Mouse (Mus musculus): ENCODE results near the gene Gsn. TPM values are rescaled to one million over a fixed set of nuclear protein-coding genes. Genes with fewer than 3 reads are reported as not detected.

Gene Gsn
- total RNA-seq, 1 experiment, result 165 TPM

DNA sequence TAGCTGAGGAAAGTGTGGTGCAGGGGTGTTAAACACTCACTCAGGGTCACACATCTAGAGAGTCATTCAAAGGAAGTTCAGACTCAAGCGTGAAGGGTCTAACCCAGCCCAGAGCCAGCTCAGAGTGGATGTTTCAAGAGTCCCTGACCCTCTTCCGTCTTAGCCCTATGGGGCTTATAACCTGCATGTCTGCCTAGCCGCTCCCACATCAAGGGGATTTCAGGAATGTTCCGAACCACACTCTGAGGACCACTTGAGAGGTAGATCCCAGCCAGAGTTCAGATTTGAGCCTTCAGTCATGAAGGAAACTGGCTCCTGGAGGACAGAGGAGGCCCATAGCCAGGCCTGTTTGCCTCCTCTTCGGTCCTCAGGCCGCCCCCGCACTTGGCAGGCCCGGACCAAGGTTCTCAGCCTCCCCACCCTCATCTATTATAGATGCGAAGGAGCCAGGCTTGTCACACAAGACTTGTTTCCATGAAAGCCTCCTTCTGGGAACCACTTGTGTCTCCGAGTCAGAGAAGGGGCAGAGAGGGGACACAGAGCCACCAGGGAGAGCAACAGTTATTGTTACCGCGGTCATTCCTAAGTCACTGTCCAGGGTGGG lies 30.9 kb downstream of the Gsn start:
- no peak for TF ChIP-seq CHD2 (IDR thresholded peaks at IDR 0.05; ENCODE audit: low read depth, low read length)
- TF ChIP-seq ZC3H11A (IDR thresholded peaks at IDR 0.05; ENCODE audit: borderline replicate concordance, low read depth, low read length), result no peak
- no peak for TF ChIP-seq ZNF384 (IDR thresholded peaks at IDR 0.05; ENCODE audit: low read depth, low read length)
- TF ChIP-seq HCFC1 (IDR thresholded peaks at IDR 0.05; ENCODE audit: borderline replicate concordance, insufficient read depth, low read length), result no peak
- no peak for TF ChIP-seq MAFK (IDR thresholded peaks at IDR 0.05; ENCODE audit: insufficient read depth, low read depth, low read length)
- Histone ChIP-seq H3K9me3 (ENCODE audit: control insufficient read depth, insufficient read depth, low read depth, low read length) (no peaks in the 10 kb centered on the region), H3K36me3 (ENCODE audit: control insufficient read depth, insufficient read depth, low read length, poor library complexity, severe bottlenecking) (no peaks in the 10 kb centered on the region), H3K9ac (ENCODE audit: insufficient read depth, low read depth, low read length, poor library complexity, severe bottlenecking) (no peak overlapping the region), H3K4me1 (ENCODE audit: control insufficient read depth in 2 of 2, insufficient read depth in 2 of 2, low read length in 2 of 2, poor library complexity in 1 of 2) (no peaks in the 10 kb centered on the region), H3K4me3 (ENCODE audit: insufficient read depth in 1 of 2, low read depth in 1 of 2, low read length in 2 of 2, poor library complexity in 1 of 2, severe bottlenecking in 1 of 2) (no peak overlapping the region), H3K27ac (ENCODE audit: insufficient read depth, low read depth, low read length, poor library complexity, severe bottlenecking) (no peak overlapping the region)
- no peak for DNase-seq (ENCODE audit: low read depth, low spot score)
- in situ Hi-C loops (cut with MboI; ENCODE audit: low sequenced_read_pairs in 2 of 2, unreplicated experiment in 2 of 2), result no loop called here

DNA sequence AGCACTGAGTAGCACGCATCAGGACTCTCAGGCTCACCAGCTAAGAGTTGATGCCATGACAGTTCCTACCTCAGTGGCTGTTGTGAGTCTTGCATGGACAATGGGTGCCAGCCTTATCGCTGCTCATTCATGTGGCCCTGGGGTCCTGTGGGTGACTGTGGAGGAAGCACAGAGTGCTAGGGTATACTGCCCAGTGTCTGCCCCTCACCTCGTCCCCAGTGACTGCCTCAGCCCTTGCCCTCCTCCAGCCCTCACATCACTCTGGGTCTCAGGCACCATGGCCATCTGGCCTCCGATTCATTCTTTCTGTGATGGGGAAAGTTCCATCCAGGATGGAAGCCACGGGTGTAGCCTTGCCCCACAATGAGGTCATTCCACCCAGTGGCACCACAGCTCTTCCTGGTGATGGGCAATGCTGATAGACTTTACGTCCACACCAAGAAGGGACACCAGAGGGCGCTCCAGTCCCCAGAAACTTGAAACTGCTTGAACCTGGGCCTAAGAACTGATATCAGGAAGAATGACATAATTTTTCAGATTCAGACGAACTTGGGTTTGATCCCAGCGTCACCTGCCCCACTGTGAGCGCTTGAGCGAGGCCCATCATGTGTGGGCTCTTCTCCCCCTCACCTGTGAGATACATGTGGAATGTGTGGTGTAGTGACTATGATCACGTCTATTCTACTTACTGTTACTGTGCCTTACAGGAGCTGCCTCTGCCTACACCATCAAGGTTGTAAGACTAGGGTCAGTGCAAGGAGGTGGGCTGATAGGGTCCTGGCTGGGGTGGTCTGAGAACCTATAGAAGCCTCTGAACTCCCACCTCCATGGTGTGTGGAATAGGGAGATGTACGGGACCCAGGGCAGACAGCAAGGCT lies 32.8 kb downstream of the Gsn start:
- Histone ChIP-seq H3K4me3 (ENCODE audit: insufficient read depth in 1 of 2, low read depth in 1 of 2, low read length in 2 of 2, poor library complexity in 1 of 2, severe bottlenecking in 1 of 2) (no peak overlapping the region), H3K9me3 (ENCODE audit: control insufficient read depth, insufficient read depth, low read depth, low read length) (no peaks in the 10 kb centered on the region), H3K27ac (ENCODE audit: insufficient read depth, low read depth, low read length, poor library complexity, severe bottlenecking) (no peak overlapping the region), H3K4me1 (ENCODE audit: control insufficient read depth in 2 of 2, insufficient read depth in 2 of 2, low read length in 2 of 2, poor library complexity in 1 of 2) (0 out of 4 replicates have a peak, but pooled peaks cover 0 to 2% of the 10 kb centered on the region in 2 experiments), H3K36me3 (ENCODE audit: control insufficient read depth, insufficient read depth, low read length, poor library complexity, severe bottlenecking) (no peaks in the 10 kb centered on the region), H3K9ac (ENCODE audit: insufficient read depth, low read depth, low read length, poor library complexity, severe bottlenecking) (no peak overlapping the region)
- in situ Hi-C loops (cut with MboI; ENCODE audit: low sequenced_read_pairs in 2 of 2, unreplicated experiment in 2 of 2), result no loop called here
- DNase-seq (ENCODE audit: low read depth, low spot score), result peak; percentile 65
- peak; percentile 82 for TF ChIP-seq ZC3H11A (IDR thresholded peaks at IDR 0.05; ENCODE audit: borderline replicate concordance, low read depth, low read length)
- no peak for TF ChIP-seq CHD2 (IDR thresholded peaks at IDR 0.05; ENCODE audit: low read depth, low read length)

DNA sequence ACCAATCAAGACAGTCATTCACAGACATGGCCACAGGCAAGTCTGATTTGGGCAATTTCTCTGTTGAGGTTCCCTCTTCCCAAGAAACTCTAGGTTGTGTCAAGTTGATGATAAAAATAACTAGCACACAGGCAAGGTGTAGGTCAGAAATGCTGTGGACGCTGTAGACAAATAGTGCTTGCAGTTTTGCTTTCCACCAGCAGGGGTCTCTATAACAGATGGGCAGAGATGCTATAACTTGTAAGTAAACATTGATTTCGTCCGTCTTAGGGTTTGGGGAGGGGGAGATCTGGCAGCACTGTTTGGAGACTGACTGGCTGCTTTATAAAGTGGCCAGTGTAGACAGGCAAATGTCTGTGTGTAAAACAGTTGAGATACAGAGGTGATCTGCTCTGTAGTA lies 35.7 kb downstream of the Gsn start:
- in situ Hi-C loops (cut with MboI; ENCODE audit: low sequenced_read_pairs in 2 of 2, unreplicated experiment in 2 of 2), result loop anchor here in 1 of 2 experiments (5.0 kb wide), 1 partner anchor 80 kb away; no protein-coding TSS in a partner anchor
- TF ChIP-seq CHD2 (IDR thresholded peaks at IDR 0.05; ENCODE audit: low read depth, low read length) (no peak), HCFC1 (IDR thresholded peaks at IDR 0.05; ENCODE audit: borderline replicate concordance, insufficient read depth, low read length) (no peak), ZNF384 (IDR thresholded peaks at IDR 0.05; ENCODE audit: low read depth, low read length) (no peak), ZC3H11A (IDR thresholded peaks at IDR 0.05; ENCODE audit: borderline replicate concordance, low read depth, low read length) (no peak), MAFK (IDR thresholded peaks at IDR 0.05; ENCODE audit: insufficient read depth, low read depth, low read length) (no peak)
- Histone ChIP-seq H3K9me3 (ENCODE audit: control insufficient read depth, insufficient read depth, low read depth, low read length) (no peaks in the 10 kb centered on the region), H3K9ac (ENCODE audit: insufficient read depth, low read depth, low read length, poor library complexity, severe bottlenecking) (no peak overlapping the region), H3K27ac (ENCODE audit: insufficient read depth, low read depth, low read length, poor library complexity, severe bottlenecking) (no peak overlapping the region), H3K36me3 (ENCODE audit: control insufficient read depth, insufficient read depth, low read length, poor library complexity, severe bottlenecking) (no peaks in the 10 kb centered on the region), H3K4me3 (ENCODE audit: insufficient read depth in 1 of 2, low read depth in 1 of 2, low read length in 2 of 2, poor library complexity in 1 of 2, severe bottlenecking in 1 of 2) (no peak overlapping the region), H3K4me1 (ENCODE audit: control insufficient read depth in 2 of 2, insufficient read depth in 2 of 2, low read length in 2 of 2, poor library complexity in 1 of 2) (0 out of 4 replicates have a peak, but pooled peaks cover 0 to 2% of the 10 kb centered on the region in 2 experiments)
- peak; percentile 56 for DNase-seq (ENCODE audit: low read depth, low spot score)

DNA sequence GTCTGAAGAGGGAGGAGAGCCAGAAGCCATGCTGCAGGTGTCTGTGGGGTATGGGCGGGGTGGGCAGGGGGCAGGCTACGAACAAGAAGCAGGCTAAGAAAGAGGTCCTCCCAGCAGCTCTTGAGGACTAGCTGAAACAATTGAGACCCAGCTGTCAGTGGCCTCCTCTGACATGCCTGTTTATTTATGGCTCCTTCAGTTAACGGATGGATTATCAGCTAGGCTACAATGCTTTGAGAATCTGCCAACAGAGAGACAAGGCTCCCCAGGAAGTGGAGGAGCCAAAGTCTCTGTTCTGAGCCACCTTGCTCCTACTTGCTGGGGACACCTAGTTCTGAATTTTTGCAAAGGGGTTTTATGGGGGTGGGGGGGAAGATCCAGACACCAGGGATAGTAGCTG lies 36.5 kb downstream of the Gsn start:
- no peak for DNase-seq (ENCODE audit: low read depth, low spot score)
- no peak overlapping the region for H3K4me3 ChIP-seq (ENCODE audit: insufficient read depth in 1 of 2, low read depth in 1 of 2, low read length in 2 of 2, poor library complexity in 1 of 2, severe bottlenecking in 1 of 2)
- 0 out of 4 replicates have a peak, but pooled peaks cover 0 to 2% of the 10 kb centered on the region in 2 experiments for H3K4me1 ChIP-seq (ENCODE audit: control insufficient read depth in 2 of 2, insufficient read depth in 2 of 2, low read length in 2 of 2, poor library complexity in 1 of 2)
- TF ChIP-seq MAFK (IDR thresholded peaks at IDR 0.05; ENCODE audit: insufficient read depth, low read depth, low read length) (no peak), ZNF384 (IDR thresholded peaks at IDR 0.05; ENCODE audit: low read depth, low read length) (no peak), HCFC1 (IDR thresholded peaks at IDR 0.05; ENCODE audit: borderline replicate concordance, insufficient read depth, low read length) (no peak), CHD2 (IDR thresholded peaks at IDR 0.05; ENCODE audit: low read depth, low read length) (no peak), ZC3H11A (IDR thresholded peaks at IDR 0.05; ENCODE audit: borderline replicate concordance, low read depth, low read length) (no peak)
- no peaks in the 10 kb centered on the region for H3K9me3 ChIP-seq (ENCODE audit: control insufficient read depth, insufficient read depth, low read depth, low read length)
- in situ Hi-C loops (cut with MboI; ENCODE audit: low sequenced_read_pairs in 2 of 2, unreplicated experiment in 2 of 2), result loop anchor here in 1 of 2 experiments (5.0 kb wide), 1 partner anchor 80 kb away; no protein-coding TSS in a partner anchor
- H3K36me3 ChIP-seq (ENCODE audit: control insufficient read depth, insufficient read depth, low read length, poor library complexity, severe bottlenecking), result no peaks in the 10 kb centered on the region
- H3K9ac ChIP-seq (ENCODE audit: insufficient read depth, low read depth, low read length, poor library complexity, severe bottlenecking), result no peak overlapping the region
- H3K27ac ChIP-seq (ENCODE audit: insufficient read depth, low read depth, low read length, poor library complexity, severe bottlenecking), result no peak overlapping the region

Data from ES-E14 (cell line).